ENCODE assay signal across 7 mouse cellular contexts in the genomic region with DNA sequence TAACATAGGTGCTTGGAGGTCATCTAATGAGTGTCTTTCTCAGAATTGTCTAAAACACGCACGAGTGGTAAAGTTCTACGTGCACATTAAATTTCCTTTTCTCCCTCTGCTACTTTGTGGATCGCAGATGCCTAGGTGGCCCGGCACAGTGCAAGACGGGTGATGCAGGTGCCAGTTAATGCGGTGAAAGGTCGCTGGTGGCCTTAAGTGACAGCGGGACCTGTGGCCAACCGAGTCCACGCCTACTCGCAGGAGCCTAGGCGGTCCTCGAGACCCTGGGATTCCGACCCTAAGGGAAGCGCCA. TPM values are rescaled to one million over a fixed set of nuclear protein-coding genes. Genes with fewer than 3 reads are reported as not detected.
DNase-seq lines count a peak whose midpoint lies in the region; ATAC-seq and TF ChIP-seq lines count a peak whose summit lies in the region.

No protein-coding gene starts in this region.

- peaks cover 2% of the 10 kb centered on the region for H3K36me3 ChIP-seq in neural tube, embryonic 11.5 days (ENCODE audit: control insufficient read depth, insufficient read depth, low read length)
- H3K36me3 ChIP-seq in forebrain, embryonic 11.5 days (ENCODE audit: control insufficient read depth, insufficient read depth, low read length) = no peaks in the 10 kb centered on the region
- peaks cover 6% of the 10 kb centered on the region; the same call in 1 of the 2 replicates for H3K36me3 ChIP-seq in liver, embryonic 11.5 days (ENCODE audit: control insufficient read depth, insufficient read depth, low read length)
- peaks cover 5% of the 10 kb centered on the region; the same call in 1 of the 2 replicates for H3K36me3 ChIP-seq in stomach, postnatal 0 days (ENCODE audit: control insufficient read depth, insufficient read depth, low read length)

- H3K27ac ChIP-seq in neural tube, embryonic 11.5 days (ENCODE audit: low read depth, low read length) = peak overlapping the region; percentile 93
- H3K27ac ChIP-seq in forebrain, embryonic 11.5 days (ENCODE audit: low read depth, low read length) = peak overlapping the region; percentile 97
- H3K27ac ChIP-seq in liver, embryonic 11.5 days (ENCODE audit: low read depth, low read length) = peak overlapping the region; percentile 93
- peak overlapping the region; percentile 91 for H3K27ac ChIP-seq in stomach, postnatal 0 days (replicated peaks)

- no peak for ATAC-seq in neural tube, embryonic 11.5 days (ENCODE audit: insufficient read depth, low FRiP score, low TSS enrichment)
- ATAC-seq in forebrain, embryonic 11.5 days (replicated peaks; ENCODE audit: low FRiP score) = no peak
- no peak for ATAC-seq in liver, embryonic 11.5 days (replicated peaks; ENCODE audit: low FRiP score)
- ATAC-seq in stomach, postnatal 0 days (ENCODE audit: low FRiP score, low TSS enrichment) = peak; percentile 53; the same call in 1 of the 2 replicates

- DNase-seq in neural tube, embryonic 11.5 days (ENCODE audit: low spot score) = no peak
- no peak for DNase-seq in neural tube, embryonic 10.5 days (ENCODE audit: extremely low spot score, low spot score)
- no peak for DNase-seq in forebrain, embryonic 11.5 days (ENCODE audit: low spot score)
- no peak for DNase-seq in liver, embryonic 11.5 days (ENCODE audit: low spot score)
- DNase-seq in stomach, postnatal 0 days (ENCODE audit: low spot score) = no peak
- no peak for DNase-seq in urinary bladder, postnatal 25 days (ENCODE audit: low spot score)
- DNase-seq in retina, embryonic 14.5 days (ENCODE audit: low spot score) = no peak

- TF ChIP-seq CTCF in stomach, postnatal 0 days (IDR thresholded peaks at IDR 0.05; ENCODE audit: low read depth) = no peak

- H3K9me3 ChIP-seq in neural tube, embryonic 11.5 days (ENCODE audit: control insufficient read depth, low read length) = no peaks in the 10 kb centered on the region
- H3K9me3 ChIP-seq in forebrain, embryonic 11.5 days (ENCODE audit: control insufficient read depth, low read length) = no peaks in the 10 kb centered on the region
- no peaks in the 10 kb centered on the region for H3K9me3 ChIP-seq in liver, embryonic 11.5 days (ENCODE audit: control insufficient read depth, low read length)
- H3K9me3 ChIP-seq in stomach, postnatal 0 days (ENCODE audit: control insufficient read depth, low read length) = no peaks in the 10 kb centered on the region

- peak overlapping the region; percentile 70 for H3K4me2 ChIP-seq in neural tube, embryonic 11.5 days (ENCODE audit: low read depth)
- H3K4me2 ChIP-seq in forebrain, embryonic 11.5 days (ENCODE audit: low read depth, low read length, severe bottlenecking) = peak overlapping the region; percentile 79
- H3K4me2 ChIP-seq in liver, embryonic 11.5 days = peak overlapping the region; percentile 87
- H3K4me2 ChIP-seq in stomach, postnatal 0 days (replicated peaks; ENCODE audit: low read depth) = peak overlapping the region; percentile 91

- H3K4me1 ChIP-seq in neural tube, embryonic 11.5 days (ENCODE audit: control insufficient read depth, insufficient read depth, low read length) = no peaks in the 10 kb centered on the region
- 0 out of 2 replicates have a peak, but pooled peaks cover 6% of the 10 kb centered on the region for H3K4me1 ChIP-seq in forebrain, embryonic 11.5 days (replicated peaks; ENCODE audit: control insufficient read depth, insufficient read depth, low read length)
- H3K4me1 ChIP-seq in liver, embryonic 11.5 days (replicated peaks; ENCODE audit: control insufficient read depth, insufficient read depth, low read length) = peaks cover 5% of the 10 kb centered on the region; the same call in 1 of the 2 replicates
- H3K4me1 ChIP-seq in stomach, postnatal 0 days (replicated peaks; ENCODE audit: control insufficient read depth, insufficient read depth) = no peaks in the 10 kb centered on the region

- WGBS in neural tube, embryonic 11.5 days = 9% methylated on average over 16 of the region's 16 CpGs
- whole genome bisulfite sequencing in forebrain, embryonic 11.5 days = 8% methylated on average over 16 of the region's 16 CpGs
- 6% methylated on average over 16 of the region's 16 CpGs for WGBS in liver, embryonic 11.5 days
- 3% methylated on average over 16 of the region's 16 CpGs for WGBS in stomach, postnatal 0 days

- H3K9ac ChIP-seq in neural tube, embryonic 11.5 days (ENCODE audit: low read length) = peak overlapping the region; percentile 76
- H3K9ac ChIP-seq in forebrain, embryonic 11.5 days (ENCODE audit: low read length) = peak overlapping the region; percentile 83
- H3K9ac ChIP-seq in liver, embryonic 11.5 days (ENCODE audit: low read depth, low read length) = peak overlapping the region; percentile 83
- H3K9ac ChIP-seq in stomach, postnatal 0 days (ENCODE audit: low read length) = peak overlapping the region; percentile 86

- H3K4me3 ChIP-seq in neural tube, embryonic 11.5 days (ENCODE audit: low read depth, low read length) = peak overlapping the region; percentile 56
- H3K4me3 ChIP-seq in forebrain, embryonic 11.5 days (ENCODE audit: low read depth, low read length) = peak overlapping the region; percentile 68
- H3K4me3 ChIP-seq in liver, embryonic 11.5 days (ENCODE audit: low read depth, low read length) = peak overlapping the region; percentile 63
- H3K4me3 ChIP-seq in stomach, postnatal 0 days (ENCODE audit: low read depth, low read length) = peak overlapping the region; percentile 66

- H3K27me3 ChIP-seq in neural tube, embryonic 11.5 days (ENCODE audit: control insufficient read depth, insufficient read depth, low read length) = no peaks in the 10 kb centered on the region
- no peaks in the 10 kb centered on the region for H3K27me3 ChIP-seq in forebrain, embryonic 11.5 days (ENCODE audit: control insufficient read depth, insufficient read depth, low read length)
- H3K27me3 ChIP-seq in liver, embryonic 11.5 days (replicated peaks; ENCODE audit: control insufficient read depth, insufficient read depth, low read length) = no peaks in the 10 kb centered on the region
- no peaks in the 10 kb centered on the region for H3K27me3 ChIP-seq in stomach, postnatal 0 days (ENCODE audit: control insufficient read depth, insufficient read depth, low read length)

- no peak for TF ChIP-seq EP300 in stomach, postnatal 0 days (optimal IDR thresholded peaks at IDR 0.05)

RNA-seq across cellular contexts. Expression of a gene that starts 0.5 kb away (rescaled TPM):
- not detected in 2 replicates for polyA plus RNA-seq in neural tube, embryonic 11.5 days (2014; fragmentation: Nextera tagmentation; extraction: Ambion mirVana)
- not detected in 2 replicates for polyA plus RNA-seq in forebrain, embryonic 11.5 days (2014; fragmentation: Nextera tagmentation; extraction: Ambion mirVana)
- 0.15 TPM in 1 of 2 replicates, not detected in the other for polyA plus RNA-seq in liver, embryonic 11.5 days (2014; fragmentation: Nextera tagmentation; extraction: Ambion mirVana)
- polyA plus RNA-seq in stomach, postnatal 0 days (2015; fragmentation: Nextera tagmentation; extraction: Ambion mirVana) = 0.49 and 0.52 TPM in 2 replicates

RNA-seq across cellular contexts. Expression of a gene that starts 1.0 kb away (rescaled TPM):
- 82.6 and 95.1 TPM in 2 replicates for polyA plus RNA-seq in neural tube, embryonic 11.5 days (2014; fragmentation: Nextera tagmentation; extraction: Ambion mirVana)
- 72.2 and 79.6 TPM in 2 replicates for polyA plus RNA-seq in forebrain, embryonic 11.5 days (2014; fragmentation: Nextera tagmentation; extraction: Ambion mirVana)
- polyA plus RNA-seq in liver, embryonic 11.5 days (2014; fragmentation: Nextera tagmentation; extraction: Ambion mirVana) = 70.6 and 73.4 TPM in 2 replicates
- polyA plus RNA-seq in stomach, postnatal 0 days (2015; fragmentation: Nextera tagmentation; extraction: Ambion mirVana) = 74.0 and 77.2 TPM in 2 replicates

RNA-seq across cellular contexts. Expression of a gene that starts 12.2 kb away (rescaled TPM):
- 34.5 and 36.9 TPM in 2 replicates for polyA plus RNA-seq in neural tube, embryonic 11.5 days (2014; fragmentation: Nextera tagmentation; extraction: Ambion mirVana)
- polyA plus RNA-seq in forebrain, embryonic 11.5 days (2014; fragmentation: Nextera tagmentation; extraction: Ambion mirVana) = 27.4 and 30.9 TPM in 2 replicates
- 34.6 and 35.1 TPM in 2 replicates for polyA plus RNA-seq in liver, embryonic 11.5 days (2014; fragmentation: Nextera tagmentation; extraction: Ambion mirVana)
- polyA plus RNA-seq in stomach, postnatal 0 days (2015; fragmentation: Nextera tagmentation; extraction: Ambion mirVana) = 24.7 and 25.0 TPM in 2 replicates

RNA-seq across cellular contexts. Expression of a gene that starts 21.9 kb away (rescaled TPM):
- 62.6 and 66.1 TPM in 2 replicates for polyA plus RNA-seq in neural tube, embryonic 11.5 days (2014; fragmentation: Nextera tagmentation; extraction: Ambion mirVana)
- polyA plus RNA-seq in forebrain, embryonic 11.5 days (2014; fragmentation: Nextera tagmentation; extraction: Ambion mirVana) = 64.5 and 73.7 TPM in 2 replicates
- 56.1 and 60.8 TPM in 2 replicates for polyA plus RNA-seq in liver, embryonic 11.5 days (2014; fragmentation: Nextera tagmentation; extraction: Ambion mirVana)
- 26.8 and 29.4 TPM in 2 replicates for polyA plus RNA-seq in stomach, postnatal 0 days (2015; fragmentation: Nextera tagmentation; extraction: Ambion mirVana)

RNA-seq across cellular contexts. Expression of a gene that starts 34.7 kb away (rescaled TPM):
- 0.53 and 0.77 TPM in 2 replicates for polyA plus RNA-seq in neural tube, embryonic 11.5 days (2014; fragmentation: Nextera tagmentation; extraction: Ambion mirVana)
- polyA plus RNA-seq in forebrain, embryonic 11.5 days (2014; fragmentation: Nextera tagmentation; extraction: Ambion mirVana) = 0.93 and 1.0 TPM in 2 replicates
- 2.0 and 2.4 TPM in 2 replicates for polyA plus RNA-seq in liver, embryonic 11.5 days (2014; fragmentation: Nextera tagmentation; extraction: Ambion mirVana)
- 0.05 and 0.07 TPM in 2 replicates for polyA plus RNA-seq in stomach, postnatal 0 days (2015; fragmentation: Nextera tagmentation; extraction: Ambion mirVana)
